Mouse (Mus musculus): ENCODE measurements around the gene Gm21762.
"Not testable (repeated sequence)": the region's sequence is repeated elsewhere in the genome, so short reads cannot be mapped to it uniquely, and the experiment has no call there.

DNA sequence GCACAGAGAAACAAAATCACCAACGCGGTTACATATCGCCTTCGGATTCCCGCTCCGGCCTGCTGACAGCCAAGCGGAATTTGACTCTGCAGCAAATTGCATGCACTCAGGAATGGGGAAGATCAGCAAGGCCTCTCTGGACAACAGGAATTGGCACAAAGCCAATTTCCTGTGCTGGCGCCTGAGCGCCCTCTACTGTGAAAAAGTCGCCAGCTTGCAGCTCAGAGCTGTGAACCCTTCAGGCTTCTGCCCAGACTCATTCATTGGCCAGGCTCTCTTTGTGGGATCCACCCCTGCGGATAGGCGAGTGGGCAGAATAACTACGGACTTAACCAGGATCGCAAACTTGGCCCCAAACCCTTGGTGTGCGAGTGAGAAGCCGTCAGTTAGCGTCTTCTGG is 16.1 kb upstream of the Gm21762 start:
- not testable (repeated sequence) for TF ChIP-seq CTCF (IDR thresholded peaks at IDR 0.05; ENCODE audit: low read depth, low read length); POLR2A (IDR thresholded peaks at IDR 0.05; ENCODE audit: borderline replicate concordance, low read depth, low read length)
